Mouse (Mus musculus): Measurements from ENCODE around the gene Phox2a. TPM values are rescaled to one million over a fixed set of nuclear protein-coding genes. Genes with fewer than 3 reads are reported as not detected.

Gene Phox2a
- total and polyA plus RNA-seq, 3 experiments = not detected

DNA sequence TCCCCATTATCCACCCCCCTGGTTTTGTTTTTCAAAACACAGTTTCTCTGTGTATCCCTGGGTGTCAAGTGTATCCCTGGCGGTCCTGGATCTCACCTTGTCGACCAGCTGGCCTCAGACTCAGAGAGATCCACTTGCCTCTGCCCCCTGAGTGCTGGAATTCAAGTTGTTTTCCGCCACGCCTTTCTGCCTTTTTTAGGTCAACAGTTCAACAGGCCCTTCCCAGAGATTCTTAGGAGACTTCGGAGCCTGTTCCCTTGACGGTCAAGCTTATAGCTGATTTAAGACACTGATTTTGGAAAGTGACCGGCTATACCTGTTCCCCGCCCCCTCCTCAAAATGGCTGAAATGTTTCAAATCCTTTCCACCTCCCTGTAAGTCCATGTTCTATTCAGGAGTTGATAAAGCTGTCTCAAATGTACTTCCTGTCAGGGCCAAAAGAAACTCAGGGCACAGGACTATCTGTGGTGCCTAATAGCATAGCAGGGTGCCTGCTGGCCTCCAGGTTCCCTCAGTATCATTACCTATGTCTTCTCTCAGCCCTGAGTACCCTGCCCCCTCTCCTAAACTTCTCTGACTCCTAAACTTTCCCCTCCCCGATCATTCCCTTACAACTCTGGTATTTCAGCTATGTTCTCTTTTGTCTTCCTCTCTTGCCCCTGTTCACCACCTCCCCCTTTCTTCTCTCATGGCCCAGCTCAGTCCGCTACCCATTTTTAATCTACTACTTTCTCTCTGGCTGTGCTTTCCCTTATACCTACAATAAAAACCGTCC is 48.6 kb downstream of the Phox2a start:
- Histone ChIP-seq H3K4me3 (ENCODE audit: control insufficient read depth in 1 of 2, insufficient read depth in 1 of 2, low read depth in 2 of 2, low read length in 2 of 2) (no peak overlapping the region), H3K9ac (ENCODE audit: control insufficient read depth, low read depth, low read length, poor library complexity, severe bottlenecking) (no peak overlapping the region), H3K27me3 (ENCODE audit: control insufficient read depth in 1 of 2, insufficient read depth in 2 of 2, low read length in 2 of 2) (no peaks in the 10 kb centered on the region; a peak in 1 of 4 replicates), H3K4me1 (ENCODE audit: control insufficient read depth in 1 of 2, insufficient read depth in 2 of 2, low read length in 2 of 2) (no peaks in the 10 kb centered on the region), H3K9me3 (replicated peaks; ENCODE audit: insufficient read depth, low read length) (no peaks in the 10 kb centered on the region), H3K79me2 (ENCODE audit: control insufficient read depth, insufficient read depth, low read length, poor library complexity) (no peaks in the 10 kb centered on the region), H3K36me3 (ENCODE audit: control insufficient read depth in 1 of 2, insufficient read depth in 2 of 2, low read length in 2 of 2) (no peaks in the 10 kb centered on the region), H3K27ac (ENCODE audit: control insufficient read depth, low read depth, low read length) (no peak overlapping the region)
- TF ChIP-seq EP300 (IDR thresholded peaks at IDR 0.05; ENCODE audit: low read depth in 1 of 2, low read length in 2 of 2) = no peak
- TF ChIP-seq POLR2A (IDR thresholded peaks at IDR 0.05; ENCODE audit: control insufficient read depth in 1 of 2, insufficient read depth in 1 of 2, low read depth in 1 of 2, low read length in 2 of 2, poor library complexity in 1 of 2) = no peak
- no peak for TF ChIP-seq MYC (IDR thresholded peaks at IDR 0.05; ENCODE audit: low read depth, low read length)
- TF ChIP-seq SMC3 (IDR thresholded peaks at IDR 0.05; ENCODE audit: low read depth, low read length) = no peak
- no peak for TF ChIP-seq JUND (IDR thresholded peaks at IDR 0.05; ENCODE audit: low read depth, low read length)
- no peak for TF ChIP-seq POLR2AphosphoS2 (IDR thresholded peaks at IDR 0.05; ENCODE audit: low read length)
- TF ChIP-seq CTCF (IDR thresholded peaks at IDR 0.05 in 2 of 3, conservative IDR thresholded peaks at IDR 0.05 in 1 of 3; ENCODE audit: control insufficient read depth in 1 of 3, insufficient read depth in 1 of 3, low read depth in 2 of 3, low read length in 3 of 3, poor library complexity in 1 of 3, severe bottlenecking in 1 of 3) = no peak
- no peak for TF ChIP-seq ZNF384 (IDR thresholded peaks at IDR 0.05; ENCODE audit: low read depth, low read length)
- TF ChIP-seq TCF12 (IDR thresholded peaks at IDR 0.05; ENCODE audit: low read depth, low read length) = no peak
- TF ChIP-seq MAX (IDR thresholded peaks at IDR 0.05; ENCODE audit: low read length) = no peak
- no peak for TF ChIP-seq TAL1 (IDR thresholded peaks at IDR 0.05; ENCODE audit: low read length)
- no peak for TF ChIP-seq ZMIZ1 (IDR thresholded peaks at IDR 0.05; ENCODE audit: low read depth, low read length)
- TF ChIP-seq KAT2A (conservative IDR thresholded peaks at IDR 0.05; ENCODE audit: low read depth, low read length) = no peak
- no peak for TF ChIP-seq MAZ (IDR thresholded peaks at IDR 0.05; ENCODE audit: low read depth, low read length)
- no peak for TF ChIP-seq GABPA (IDR thresholded peaks at IDR 0.05; ENCODE audit: low read depth, low read length)
- no peak for TF ChIP-seq CHD2 (IDR thresholded peaks at IDR 0.05; ENCODE audit: low read length)
- TF ChIP-seq NELFE (IDR thresholded peaks at IDR 0.05; ENCODE audit: low read depth, low read length) = no peak
- DNase-seq (ENCODE audit: low read depth, low spot score) = no peak

DNA sequence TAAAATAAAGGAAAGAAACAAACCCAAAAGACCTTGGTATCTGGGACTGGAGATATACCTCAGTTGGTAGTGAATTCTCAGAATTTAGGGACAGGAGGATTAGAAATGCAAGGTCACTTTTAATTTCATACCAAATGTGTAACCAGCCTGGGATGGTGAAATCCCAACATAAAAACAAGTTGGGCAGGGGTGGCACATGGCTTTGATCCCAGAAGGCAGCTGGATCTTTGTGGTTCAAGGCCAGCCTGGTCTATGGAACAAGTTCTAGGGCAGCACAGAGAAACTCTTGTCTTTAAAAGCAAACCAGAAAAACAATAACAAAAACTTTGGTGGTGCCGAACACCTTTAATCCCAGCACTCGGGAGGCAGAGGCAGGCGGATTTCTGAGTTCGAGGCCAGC is 49.4 kb downstream of the Phox2a start:
- H3K9ac ChIP-seq (ENCODE audit: control insufficient read depth, low read depth, low read length, poor library complexity, severe bottlenecking) = no peak overlapping the region
- no peaks in the 10 kb centered on the region; a peak in 1 of 4 replicates for H3K27me3 ChIP-seq (ENCODE audit: control insufficient read depth in 1 of 2, insufficient read depth in 2 of 2, low read length in 2 of 2)
- no peak overlapping the region for H3K27ac ChIP-seq (ENCODE audit: control insufficient read depth, low read depth, low read length)
- no peaks in the 10 kb centered on the region for H3K36me3 ChIP-seq (ENCODE audit: control insufficient read depth in 1 of 2, insufficient read depth in 2 of 2, low read length in 2 of 2)
- H3K4me3 ChIP-seq (ENCODE audit: control insufficient read depth in 1 of 2, insufficient read depth in 1 of 2, low read depth in 2 of 2, low read length in 2 of 2) = no peak overlapping the region
- TF ChIP-seq TAL1 (IDR thresholded peaks at IDR 0.05; ENCODE audit: low read length) = no peak
- H3K4me1 ChIP-seq (ENCODE audit: control insufficient read depth in 1 of 2, insufficient read depth in 2 of 2, low read length in 2 of 2) = no peaks in the 10 kb centered on the region
- H3K9me3 ChIP-seq (replicated peaks; ENCODE audit: insufficient read depth, low read length) = no peaks in the 10 kb centered on the region
- H3K79me2 ChIP-seq (ENCODE audit: control insufficient read depth, insufficient read depth, low read length, poor library complexity) = no peaks in the 10 kb centered on the region
- DNase-seq (ENCODE audit: low read depth, low spot score) = no peak
